Mouse (Mus musculus) CH12.LX (cell line): Measurements from ENCODE around the gene Abcf2. TPM values are rescaled to one million over a fixed set of nuclear protein-coding genes. Genes with fewer than 3 reads are reported as not detected.
A peak's percentile ranks its signal among the peaks of the same experiment; 100 is the strongest.

Experiments used
- DNase-seq: peaks from one replicate; pipeline ENCODE4 v3.0.0-alpha.2; 2013; ENCODE audit errors: extremely low read depth
- H3K27ac ChIP-seq: 2 replicates; pipeline ENCODE4 v1.5.1; 2012; ENCODE audit warnings: low read depth, mild to moderate bottlenecking, control low read depth, moderate library complexity; ENCODE audit not compliant: insufficient read depth
- H3K27me3 ChIP-seq: replicated peaks from 2 replicates; pipeline ENCODE3; 2012; ENCODE audit warnings: inconsistent platforms
- H3K36me3 ChIP-seq, 2 experiments: replicated peaks in 1 of 2; 2 replicates each; pipeline versions ENCODE3 to v1.6.1; 2012; ENCODE audit warnings: inconsistent platforms in 1 of 2, low read length in 1 of 2, mild to moderate bottlenecking in 1 of 2, mixed read lengths in 1 of 2, moderate library complexity in 1 of 2; ENCODE audit not compliant: control insufficient read depth in 1 of 2, insufficient read depth in 1 of 2
- H3K4me1 ChIP-seq, 2 experiments: 2 replicates each; pipeline ENCODE4 v1.6.1; 2012; ENCODE audit warnings: inconsistent platforms in 1 of 2, moderate library complexity in 1 of 2; ENCODE audit not compliant: insufficient read depth in 2 of 2, control insufficient read depth in 1 of 2
- H3K4me2 ChIP-seq: 2 replicates; pipeline ENCODE4 v1.6.1; 2012; ENCODE audit warnings: low read depth, mild to moderate bottlenecking, control low read depth; ENCODE audit not compliant: poor library complexity, insufficient read depth, severe bottlenecking
- H3K4me3 ChIP-seq, 3 experiments: fragments of 150-350 bp in 1 of 3; sonication (generic) in 1 of 3; replicated peaks in 1 of 3; 2 replicates each; pipeline versions ENCODE3 to v1.5.1; 2011 to 2012; ENCODE audit warnings: low read depth in 2 of 3, low read length in 2 of 3, mild to moderate bottlenecking in 2 of 3, moderate library complexity in 2 of 3, control low read depth in 1 of 3, improper control_type of control experiment in 1 of 3, inconsistent platforms in 1 of 3, mixed read lengths in 1 of 3; ENCODE audit not compliant: poor library complexity in 1 of 3
- H3K79me2 ChIP-seq: replicated peaks from 2 replicates; pipeline ENCODE4 v1.6.1; 2012; ENCODE audit warnings: mild to moderate bottlenecking, moderate library complexity; ENCODE audit not compliant: control insufficient read depth, poor library complexity, insufficient read depth, severe bottlenecking; ENCODE audit errors: extremely low read depth
- H3K9ac ChIP-seq: 2 replicates; pipeline ENCODE4 v1.6.1; 2012; ENCODE audit warnings: low read depth, mild to moderate bottlenecking, control low read depth, moderate library complexity; ENCODE audit not compliant: insufficient read depth
- H3K9me3 ChIP-seq: replicated peaks from 2 replicates; pipeline ENCODE3; 2012; ENCODE audit warnings: low read length, inconsistent platforms, mixed read lengths
- BHLHE40 ChIP-seq: IDR thresholded peaks from 2 replicates; pipeline ENCODE4 v1.6.1; 2011; ENCODE audit warnings: mild to moderate bottlenecking, low read depth, low read length, improper control_type of control experiment
- GABPA ChIP-seq: IDR thresholded peaks from 2 replicates; pipeline ENCODE4 v1.6.1; 2012; ENCODE audit warnings: low read depth, low read length, improper control_type of control experiment, inconsistent platforms; ENCODE audit not compliant: insufficient replicate concordance
- KAT2A ChIP-seq: IDR thresholded peaks from 2 replicates; pipeline ENCODE4 v1.6.1; 2012; ENCODE audit warnings: low read length, improper control_type of control experiment, inconsistent platforms; ENCODE audit not compliant: insufficient replicate concordance
- MAZ ChIP-seq: IDR thresholded peaks from 2 replicates; pipeline ENCODE4 v1.6.1; 2012; ENCODE audit warnings: low read depth, mild to moderate bottlenecking, inconsistent platforms, low read length, improper control_type of control experiment, moderate library complexity
- MYC ChIP-seq: IDR thresholded peaks from 2 replicates; pipeline ENCODE4 v1.6.1; 2011; ENCODE audit warnings: low read depth, mild to moderate bottlenecking, improper control_type of control experiment, low read length
- NRF1 ChIP-seq: IDR thresholded peaks from 2 replicates; pipeline ENCODE4 v1.6.1; 2014; ENCODE audit warnings: low read depth, mild to moderate bottlenecking, inconsistent platforms, low read length, improper control_type of control experiment, moderate library complexity
- POLR2A ChIP-seq: IDR thresholded peaks from 2 replicates; pipeline ENCODE4 v1.6.1; 2011; ENCODE audit warnings: low read depth, mild to moderate bottlenecking, improper control_type of control experiment, low read length
- RAD21 ChIP-seq: IDR thresholded peaks from 2 replicates; pipeline ENCODE4 v1.6.1; 2011; ENCODE audit warnings: low read depth, mild to moderate bottlenecking, low read length, improper control_type of control experiment, moderate library complexity
- SMC3 ChIP-seq: IDR thresholded peaks from 2 replicates; pipeline ENCODE4 v1.6.1; 2011; ENCODE audit warnings: low read depth, low read length, improper control_type of control experiment
- TBP ChIP-seq: conservative IDR thresholded peaks from 2 replicates; pipeline ENCODE4 v1.6.1; 2011; ENCODE audit warnings: low read depth, low read length, improper control_type of control experiment
- USF2 ChIP-seq: conservative IDR thresholded peaks from 2 replicates; pipeline ENCODE4 v1.6.1; 2011; ENCODE audit warnings: low read depth, low read length, improper control_type of control experiment
- ZKSCAN1 ChIP-seq: IDR thresholded peaks from 2 replicates; pipeline ENCODE4 v1.6.1; 2012; ENCODE audit warnings: low read depth, inconsistent platforms, low read length, improper control_type of control experiment, borderline replicate concordance
- dilution Hi-C: fragments of 300-500 bp; cut with MboI; formaldehyde crosslinking; loops from 2 replicates; pipeline ENCODE4 v1.14.3; 2020; ENCODE audit warnings: low sequenced_read_pairs; ENCODE audit not compliant: extremely low pct_unique_long_range_greater_than_20kb, extremely low pct_ligation_motif_present
- in situ Hi-C: fragments of 300-500 bp; cut with MboI; formaldehyde crosslinking; loops from 3 replicates; pipeline ENCODE4 v1.14.3; 2019; ENCODE audit warnings: low sequenced_read_pairs, low pct_ligation_motif_present, low pct_unique_long_range_greater_than_20kb, mixed read lengths
- polyA plus RNA-seq: library from polyadenylated mRNA; unstranded; fragments of >175 nt; gene quantifications from 2 replicates; pipeline ENCODE4 v1.2.1, GENCODE M21; 2012; ENCODE audit warnings: low read depth; ENCODE audit not compliant: insufficient read length
- total RNA-seq, 2 experiments: library from RNA; depleted of rRNA; stranded (reverse); fragments of 300-350 nt in 1 of 2; fragments of >200 nt in 1 of 2; gene quantifications; 2 replicates each; pipeline ENCODE4 v1.2.3; 2012 to 2014

The Abcf2 gene
- total and polyA plus RNA-seq, 3 experiments, result 118 to 162 (median 162) TPM

DNA sequence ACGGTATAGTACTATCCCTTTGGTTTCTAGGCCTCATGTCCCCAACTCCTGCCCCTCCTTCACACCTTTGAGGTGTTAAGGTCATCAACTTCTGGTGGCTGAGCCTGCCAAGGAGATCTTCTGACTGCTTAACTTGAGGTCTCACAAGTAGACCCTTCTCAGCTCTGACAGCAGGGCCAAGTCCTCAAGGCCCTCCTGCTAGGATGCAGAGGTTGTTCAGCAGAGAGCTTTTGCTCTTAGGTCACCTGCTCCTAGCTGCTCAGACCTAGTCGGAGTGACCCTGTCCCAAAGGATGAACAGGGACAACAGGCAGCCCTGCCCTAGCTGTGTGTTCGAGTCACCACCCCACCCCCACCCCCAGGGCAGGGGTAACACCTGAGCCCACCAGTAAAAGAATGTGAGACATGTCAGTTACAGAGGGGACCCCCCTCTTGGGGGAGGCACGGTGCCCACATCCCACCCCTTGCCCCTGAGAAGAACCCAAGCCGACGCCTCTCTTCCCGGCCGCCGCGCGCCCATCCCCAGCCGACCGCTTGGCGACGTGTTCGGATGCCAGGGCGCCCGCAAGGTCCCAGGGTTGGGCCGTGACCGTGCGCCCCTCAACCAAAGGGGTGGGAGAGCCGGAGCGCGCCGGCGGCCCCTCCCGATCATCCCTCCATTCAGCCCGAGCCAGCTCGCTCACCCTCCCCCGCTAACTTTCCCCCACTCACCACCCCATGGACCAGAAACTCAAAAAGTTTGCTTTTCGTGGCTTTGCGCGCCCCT, 24.0 kb upstream of the Abcf2 start:
- dilution Hi-C loops (no loop called here), in situ Hi-C loops (no loop called here)
- no peak for DNase-seq
- Histone ChIP-seq H3K27ac (no peak overlapping the region), H3K4me3 (no peak overlapping the region), H3K27me3 (peaks cover 75% of the 10 kb centered on the region), H3K9me3 (peaks cover 3% of the 10 kb centered on the region), H3K79me2 (no peaks in the 10 kb centered on the region), H3K9ac (no peak overlapping the region), H3K36me3 (peaks cover 0 to 3% of the 10 kb centered on the region in 2 experiments), H3K4me1 (peaks cover 7 to 17% of the 10 kb centered on the region in 2 experiments; a peak in 3 of 4 replicates), H3K4me2 (peak overlapping the region; percentile 24; the same call in 1 of the 2 replicates)
- TF ChIP-seq POLR2A, result no peak
- no peak for TF ChIP-seq KAT2A
- TF ChIP-seq NRF1, result no peak
- no peak for TF ChIP-seq ZKSCAN1
- TF ChIP-seq TBP, result no peak
- no peak for TF ChIP-seq SMC3
- TF ChIP-seq USF2, result no peak

DNA sequence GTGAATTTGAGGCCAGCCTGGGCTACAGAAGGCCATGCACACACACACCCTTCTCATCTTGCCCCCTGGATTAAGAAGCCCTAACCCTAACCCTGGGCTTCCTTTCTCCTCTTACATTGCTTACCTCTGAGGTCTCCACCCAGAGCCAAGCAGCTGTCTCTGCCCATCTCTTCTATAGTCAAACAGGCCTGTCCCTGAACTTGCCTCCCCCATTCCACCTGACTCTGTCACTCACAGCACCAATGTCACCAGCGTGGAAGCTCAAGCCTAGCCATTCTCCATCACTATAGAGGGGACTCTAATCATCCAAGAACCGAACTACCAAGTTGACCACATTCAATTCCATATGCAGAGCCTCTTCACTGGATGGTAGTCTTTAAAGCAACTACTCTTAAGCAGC, 23.0 kb upstream of the Abcf2 start:
- Histone ChIP-seq H3K79me2 (no peaks in the 10 kb centered on the region), H3K4me2 (no peak overlapping the region), H3K27me3 (peaks cover 67% of the 10 kb centered on the region), H3K4me1 (peaks cover 7 to 20% of the 10 kb centered on the region in 2 experiments; a peak in 3 of 4 replicates), H3K9me3 (peaks cover 3% of the 10 kb centered on the region), H3K27ac (no peak overlapping the region), H3K36me3 (peaks cover under 1 to 13% of the 10 kb centered on the region in 2 experiments), H3K4me3 (no peak overlapping the region), H3K9ac (no peak overlapping the region)
- in situ Hi-C loops, result no loop called here
- TF ChIP-seq POLR2A, result no peak
- TF ChIP-seq GABPA, result no peak
- TF ChIP-seq BHLHE40, result no peak
- no peak for TF ChIP-seq RAD21
- TF ChIP-seq USF2, result no peak
- no peak for TF ChIP-seq MYC
- TF ChIP-seq MAZ, result no peak
- no peak for TF ChIP-seq TBP
- dilution Hi-C loops, result no loop called here
- DNase-seq, result no peak
